Mouse (Mus musculus) cerebellum, adult (tissue): ENCODE data around the gene Actrt2.

Source experiments
- ATAC-seq: cut with Nextera tagmentation; 2 replicates; pipeline ENCODE4 v1.9.2; 2017; ENCODE audit warnings: mild to moderate bottlenecking, moderate library complexity, mixed read lengths; ENCODE audit not compliant: insufficient number of reproducible peaks, low FRiP score, low TSS enrichment

Gene Actrt2

GRCm38 (mm10) chr4:154667767-154668166 lies at the start of gene Actrt2:
Gene Actrt2, minus strand, starts transcription at chr4:154667867.
- no peak for ATAC-seq

- no peak for ATAC-seq
Measured at GRCm38 (mm10) chr4:154709391-154710107, 41.9 kb upstream of the Actrt2 start.

- no peak for ATAC-seq
Measured at GRCm38 (mm10) chr4:154708811-154709210, 41.1 kb upstream of the Actrt2 start.

- no peak for ATAC-seq
Measured at GRCm38 (mm10) chr4:154708223-154708622, 40.6 kb upstream of the Actrt2 start.

GRCm38 (mm10) chr4:154707521-154707920 lies 39.9 kb upstream of the Actrt2 start:
- ATAC-seq: no peak

- no peak for ATAC-seq
Measured at GRCm38 (mm10) chr4:154706442-154706841, 38.8 kb upstream of the Actrt2 start.

GRCm38 (mm10) chr4:154705681-154706080 lies 38.0 kb upstream of the Actrt2 start:
- no peak for ATAC-seq

- ATAC-seq: no peak
Measured at GRCm38 (mm10) chr4:154705056-154705455, 37.4 kb upstream of the Actrt2 start.

GRCm38 (mm10) chr4:154704591-154704990 lies 36.9 kb upstream of the Actrt2 start:
- ATAC-seq: no peak

- ATAC-seq: no peak
Measured at GRCm38 (mm10) chr4:154703426-154704070, 35.9 kb upstream of the Actrt2 start.

GRCm38 (mm10) chr4:154702931-154703330 lies 35.3 kb upstream of the Actrt2 start:
- no peak for ATAC-seq

- no peak for ATAC-seq
Measured at GRCm38 (mm10) chr4:154702186-154702585, 34.5 kb upstream of the Actrt2 start.

GRCm38 (mm10) chr4:154700921-154701412 lies 33.3 kb upstream of the Actrt2 start:
- no peak for ATAC-seq

- no peak for ATAC-seq
Measured at GRCm38 (mm10) chr4:154700436-154700835, 32.8 kb upstream of the Actrt2 start.

- ATAC-seq: no peak
Measured at GRCm38 (mm10) chr4:154699236-154699635, 31.6 kb upstream of the Actrt2 start.

GRCm38 (mm10) chr4:154698631-154699030 lies 31.0 kb upstream of the Actrt2 start:
- no peak for ATAC-seq

- ATAC-seq: no peak
Measured at GRCm38 (mm10) chr4:154698021-154698590, 30.4 kb upstream of the Actrt2 start.

- no peak for ATAC-seq
Measured at GRCm38 (mm10) chr4:154697476-154697875, 29.8 kb upstream of the Actrt2 start.

- ATAC-seq: no peak
Measured at GRCm38 (mm10) chr4:154696552-154696951, 28.9 kb upstream of the Actrt2 start.

GRCm38 (mm10) chr4:154696146-154696545 lies 28.5 kb upstream of the Actrt2 start:
- no peak for ATAC-seq

GRCm38 (mm10) chr4:154694361-154694760 lies 26.7 kb upstream of the Actrt2 start:
- no peak for ATAC-seq
